Mouse (Mus musculus): Measurements from ENCODE around the gene Fhl4.
A peak's percentile ranks its signal among the peaks of the same experiment; 100 is the strongest.

The Fhl4 gene

GRCm38 (mm10) chr10:85102247-85103084, at the start of gene Fhl4, which contains the start of gene Tmem263:
TSS of gene Fhl4 (minus strand) at chr10:85102495.
TSS of gene Tmem263 (plus strand) at chr10:85102627.
- peak; percentile 88 for DNase-seq (ENCODE audit: low spot score)

GRCm38 (mm10) chr10:85149226-85149625, 46.9 kb upstream of the Fhl4 start:
- no peak for DNase-seq (ENCODE audit: low spot score)

GRCm38 (mm10) chr10:85146282-85146681, 44.0 kb upstream of the Fhl4 start:
- no peak for DNase-seq (ENCODE audit: low spot score)

GRCm38 (mm10) chr10:85141465-85141864, 39.2 kb upstream of the Fhl4 start:
- DNase-seq (ENCODE audit: low spot score) = no peak

- DNase-seq (ENCODE audit: low spot score) = no peak
Measured at GRCm38 (mm10) chr10:85136573-85136972, 34.3 kb upstream of the Fhl4 start.

- peak; percentile 24 for DNase-seq (ENCODE audit: low spot score)
Measured at GRCm38 (mm10) chr10:85128453-85128852, 26.2 kb upstream of the Fhl4 start.

GRCm38 (mm10) chr10:85127395-85128287, 25.3 kb upstream of the Fhl4 start, which contains the start of gene Mterf2:
TSS of gene Mterf2 (minus strand) at chr10:85128027.
- DNase-seq (ENCODE audit: low spot score) = peak; percentile 83

GRCm38 (mm10) chr10:85125184-85125583, 22.9 kb upstream of the Fhl4 start:
- no peak for DNase-seq (ENCODE audit: low spot score)

- no peak for DNase-seq (ENCODE audit: low spot score)
Measured at GRCm38 (mm10) chr10:85114409-85114808, 12.1 kb upstream of the Fhl4 start.

- DNase-seq (ENCODE audit: low spot score) = peak; percentile 30
Measured at GRCm38 (mm10) chr10:85103085-85103885, 990 bp upstream of the Fhl4 start.

GRCm38 (mm10) chr10:85101841-85102240, 454 bp downstream of the Fhl4 start:
- DNase-seq (ENCODE audit: low spot score) = no peak

- no peak for DNase-seq (ENCODE audit: low spot score)
Measured at GRCm38 (mm10) chr10:85071605-85072152, 30.6 kb downstream of the Fhl4 start.

- no peak for DNase-seq (ENCODE audit: low spot score)
Measured at GRCm38 (mm10) chr10:85054876-85055275, 47.4 kb downstream of the Fhl4 start.

GRCm38 (mm10) chr10:85052451-85052850, 49.8 kb downstream of the Fhl4 start:
- DNase-seq (ENCODE audit: low spot score) = no peak

- DNase-seq (ENCODE audit: low spot score) = no peak
Measured at GRCm38 (mm10) chr10:85050668-85051208, 51.6 kb downstream of the Fhl4 start.

GRCm38 (mm10) chr10:85048008-85048407, 54.3 kb downstream of the Fhl4 start:
- DNase-seq (ENCODE audit: low spot score) = no peak

GRCm38 (mm10) chr10:85046585-85046984, 55.7 kb downstream of the Fhl4 start:
- no peak for DNase-seq (ENCODE audit: low spot score)

Data from ovary, postnatal 36 days (tissue).